Mouse (Mus musculus) embryonic fibroblast, embryonic 13.5 days (primary cell): ENCODE measurements around the gene Prl2c5. TPM values are rescaled to one million over a fixed set of nuclear protein-coding genes. Genes with fewer than 3 reads are reported as not detected.
A peak's percentile ranks its signal among the peaks of the same experiment; 100 is the strongest.
"Not testable (repeated sequence)": the region's sequence is repeated elsewhere in the genome, so short reads cannot be mapped to it uniquely, and the experiment has no call there.

ENCODE experiments used
- H3K27ac ChIP-seq: 2 replicates; pipeline ENCODE4 v1.5.1; 2012; ENCODE audit warnings: low read length, control low read depth, inconsistent platforms; ENCODE audit not compliant: insufficient read depth
- H3K4me1 ChIP-seq: 2 replicates; pipeline ENCODE4 v1.6.1; 2011; ENCODE audit warnings: low read length; ENCODE audit not compliant: control insufficient read depth, insufficient read depth
- H3K4me3 ChIP-seq: 2 replicates; pipeline ENCODE4 v1.5.1; 2011; ENCODE audit warnings: mild to moderate bottlenecking, control low read depth, low read length; ENCODE audit not compliant: insufficient read depth
- polyA plus RNA-seq: library from polyadenylated mRNA; stranded (reverse); fragments of >200 nt; gene quantifications from 2 replicates; pipeline ENCODE4 v1.2.4, GENCODE M21; 2011; ENCODE audit warnings: low read depth; ENCODE audit not compliant: missing spikeins, insufficient read length

The Prl2c5 gene
- not detected in 2 replicates for polyA plus RNA-seq

- not testable (repeated sequence) for H3K4me1 ChIP-seq, H3K4me3 ChIP-seq, H3K27ac ChIP-seq
These were observed at the start of gene Prl2c5 for GRCm38 (mm10) chr13:13182415-13182814. Gene Prl2c5, plus strand, starts transcription at chr13:13182715.

- H3K4me1 ChIP-seq, H3K4me3 ChIP-seq, H3K27ac ChIP-seq: not testable (repeated sequence)
These were observed 19.6 kb upstream of the Prl2c5 start for GRCm38 (mm10) chr13:13162777-13163485.

GRCm38 (mm10) chr13:13168631-13169030 lies 13.9 kb upstream of the Prl2c5 start:
- not testable (repeated sequence) for H3K4me1 ChIP-seq, H3K4me3 ChIP-seq
- H3K27ac ChIP-seq, result peak overlapping the region; percentile 34; the same call in 1 of the 2 replicates

DNA sequence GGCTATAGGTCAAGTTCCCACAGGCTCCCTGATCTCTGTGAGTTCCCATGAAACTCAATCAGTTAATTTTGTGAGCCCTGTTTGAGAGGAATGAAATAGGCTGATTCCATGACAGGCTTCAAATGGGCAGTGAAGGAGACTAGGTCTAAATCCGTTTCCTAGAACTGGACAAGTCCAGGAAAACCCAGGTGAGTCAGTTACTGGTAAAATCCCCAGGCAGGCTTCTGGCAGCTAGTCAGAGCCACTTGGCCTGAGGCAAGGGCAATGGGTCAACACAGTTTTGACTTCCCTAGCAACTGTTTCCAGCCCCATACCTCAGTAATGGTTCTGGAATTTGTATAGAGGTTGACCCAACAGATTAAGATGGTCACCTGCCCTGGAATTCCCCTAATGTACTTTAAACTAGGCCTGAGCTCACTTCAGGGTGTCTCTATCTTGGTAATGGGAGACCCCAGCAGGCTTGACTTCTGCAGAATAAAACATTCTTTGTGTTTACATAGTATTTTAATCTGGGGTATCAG lies 8.8 kb upstream of the Prl2c5 start:
- H3K27ac ChIP-seq, H3K4me3 ChIP-seq, H3K4me1 ChIP-seq: not testable (repeated sequence)

DNA sequence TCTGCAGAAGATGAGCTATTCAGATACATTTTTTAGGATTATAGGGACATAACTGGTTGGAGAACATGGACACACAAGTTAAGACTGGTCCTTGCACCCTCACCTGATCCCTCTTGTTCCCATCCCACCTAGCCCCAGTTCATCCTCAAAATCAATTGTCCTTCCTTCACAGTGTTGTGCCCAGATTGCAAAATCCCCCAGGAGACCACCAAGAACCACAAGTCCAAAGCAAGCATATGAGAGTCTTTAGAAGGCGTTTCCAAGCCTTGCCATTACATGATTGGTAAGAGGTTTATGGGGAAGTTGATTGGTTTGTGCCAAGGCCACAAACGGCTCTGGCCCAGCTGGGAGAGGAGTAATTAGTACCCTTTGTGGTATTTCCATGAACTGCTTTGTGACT lies 6.8 kb upstream of the Prl2c5 start:
- not testable (repeated sequence) for H3K27ac ChIP-seq, H3K4me1 ChIP-seq, H3K4me3 ChIP-seq

GRCm38 (mm10) chr13:13211168-13211567 lies 28.7 kb downstream of the Prl2c5 start:
- H3K27ac ChIP-seq, H3K4me3 ChIP-seq, H3K4me1 ChIP-seq: not testable (repeated sequence)

DNA sequence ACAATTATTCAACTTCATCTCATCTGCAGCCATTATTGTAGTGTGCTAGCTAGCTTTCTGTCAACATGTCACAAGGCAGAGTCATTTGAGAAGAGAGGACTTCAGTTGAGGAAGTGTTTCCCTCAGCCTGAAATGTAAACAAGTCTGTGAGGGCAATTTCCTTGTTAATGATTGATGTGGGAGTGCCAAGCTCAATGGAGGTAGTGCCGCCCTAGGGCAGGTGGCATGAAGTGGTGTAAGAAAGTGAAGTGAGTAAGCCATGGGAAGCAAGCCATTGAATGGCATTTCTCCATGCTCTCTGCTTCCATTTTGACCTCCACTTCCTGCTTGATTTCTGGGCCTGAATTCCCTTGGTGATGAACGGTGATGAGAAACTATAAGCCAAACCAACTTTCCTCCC lies 33.8 kb downstream of the Prl2c5 start:
- H3K4me1 ChIP-seq, H3K4me3 ChIP-seq, H3K27ac ChIP-seq: not testable (repeated sequence)

DNA sequence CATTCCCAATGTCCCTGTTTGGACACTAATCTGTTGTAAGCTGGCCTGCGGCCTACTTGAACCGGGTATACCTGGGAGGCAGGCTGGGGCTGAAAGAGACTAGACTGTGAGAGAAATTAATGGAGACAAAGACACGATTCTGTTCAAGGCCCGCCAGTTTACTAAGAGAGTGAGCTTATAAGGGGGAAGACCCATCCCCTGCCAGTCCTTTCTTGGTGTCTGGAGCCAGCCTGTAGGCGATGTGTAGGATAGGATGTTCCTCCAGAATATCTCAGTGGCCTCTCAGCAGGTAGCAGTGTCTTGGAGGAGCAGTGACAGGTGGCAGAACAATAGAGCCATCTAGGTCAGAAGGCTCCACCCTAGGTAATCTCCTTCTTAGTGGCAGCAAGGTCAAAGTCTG lies 37.7 kb downstream of the Prl2c5 start:
- not testable (repeated sequence) for H3K4me1 ChIP-seq, H3K27ac ChIP-seq, H3K4me3 ChIP-seq

- not testable (repeated sequence) for H3K27ac ChIP-seq, H3K4me3 ChIP-seq, H3K4me1 ChIP-seq
These were observed 54.9 kb downstream of the Prl2c5 start for GRCm38 (mm10) chr13:13237456-13237855.

Other genes with a start within 250 kb of the Prl2c5 start
- 4.0 TPM in 1 of 2 replicates, not detected in the other for gene Prl2c2, start 177.3 kb upstream of the Prl2c5 start, polyA plus RNA-seq
- 25.0 and 27.7 TPM in 2 replicates for gene Gpr137b, start 211.3 kb downstream of the Prl2c5 start, polyA plus RNA-seq